Mouse (Mus musculus): ENCODE measurements around the gene Tango2.

The Tango2 gene

GRCm38 (mm10) chr16:18347931-18348600 is at the start of gene Tango2, which contains the start of gene Arvcf:
Gene Tango2, minus strand, starts transcription at chr16:18348103.
Gene Arvcf, plus strand, starts transcription at chr16:18348182.
- DNase-seq (ENCODE audit: low read depth, low spot score), result peak; percentile 89

GRCm38 (mm10) chr16:18396791-18397621 is 49.1 kb upstream of the Tango2 start:
- no peak for DNase-seq (ENCODE audit: low read depth, low spot score)

- no peak for DNase-seq (ENCODE audit: low read depth, low spot score)
These were observed 48.3 kb upstream of the Tango2 start for GRCm38 (mm10) chr16:18396201-18396600.

- no peak for DNase-seq (ENCODE audit: low read depth, low spot score)
These were observed 47.7 kb upstream of the Tango2 start for GRCm38 (mm10) chr16:18395620-18396036.

- no peak for DNase-seq (ENCODE audit: low read depth, low spot score)
These were observed 47.1 kb upstream of the Tango2 start for GRCm38 (mm10) chr16:18394777-18395619.

- no peak for DNase-seq (ENCODE audit: low read depth, low spot score)
These were observed 46.2 kb upstream of the Tango2 start for GRCm38 (mm10) chr16:18394056-18394455.

- no peak for DNase-seq (ENCODE audit: low read depth, low spot score)
These were observed 45.7 kb upstream of the Tango2 start for GRCm38 (mm10) chr16:18393595-18393994.

GRCm38 (mm10) chr16:18392469-18393426 is 44.8 kb upstream of the Tango2 start:
- DNase-seq (ENCODE audit: low read depth, low spot score), result peak; percentile 49

GRCm38 (mm10) chr16:18391728-18392127 is 43.8 kb upstream of the Tango2 start:
- no peak for DNase-seq (ENCODE audit: low read depth, low spot score)

- DNase-seq (ENCODE audit: low read depth, low spot score), result no peak
These were observed 43.2 kb upstream of the Tango2 start for GRCm38 (mm10) chr16:18391127-18391526.

- DNase-seq (ENCODE audit: low read depth, low spot score), result no peak
These were observed 42.5 kb upstream of the Tango2 start for GRCm38 (mm10) chr16:18390399-18390798.

GRCm38 (mm10) chr16:18388583-18389435 is 40.9 kb upstream of the Tango2 start:
- DNase-seq (ENCODE audit: low read depth, low spot score), result no peak

GRCm38 (mm10) chr16:18387704-18388582 is 40.0 kb upstream of the Tango2 start:
- DNase-seq (ENCODE audit: low read depth, low spot score), result no peak

GRCm38 (mm10) chr16:18386972-18387371 is 39.1 kb upstream of the Tango2 start:
- DNase-seq (ENCODE audit: low read depth, low spot score), result no peak

GRCm38 (mm10) chr16:18386451-18386850 is 38.5 kb upstream of the Tango2 start:
- no peak for DNase-seq (ENCODE audit: low read depth, low spot score)

GRCm38 (mm10) chr16:18385411-18385810 is 37.5 kb upstream of the Tango2 start:
- DNase-seq (ENCODE audit: low read depth, low spot score), result no peak

- no peak for DNase-seq (ENCODE audit: low read depth, low spot score)
These were observed 36.8 kb upstream of the Tango2 start for GRCm38 (mm10) chr16:18384659-18385058.

GRCm38 (mm10) chr16:18384211-18384610 is 36.3 kb upstream of the Tango2 start:
- DNase-seq (ENCODE audit: low read depth, low spot score), result no peak

GRCm38 (mm10) chr16:18383756-18384155 is 35.9 kb upstream of the Tango2 start:
- DNase-seq (ENCODE audit: low read depth, low spot score), result no peak

Measured in WW6 (cell line).